Mouse (Mus musculus): ENCODE data around the gene Ffar3.
"Not testable (repeated sequence)": the region's sequence is repeated elsewhere in the genome, so short reads cannot be mapped to it uniquely, and the experiment has no call there.

Ffar3 gene

GRCm38 (mm10) chr7:30842092-30842491 lies 13.9 kb downstream of the Ffar3 start:
- DNase-seq: no peak

DNA sequence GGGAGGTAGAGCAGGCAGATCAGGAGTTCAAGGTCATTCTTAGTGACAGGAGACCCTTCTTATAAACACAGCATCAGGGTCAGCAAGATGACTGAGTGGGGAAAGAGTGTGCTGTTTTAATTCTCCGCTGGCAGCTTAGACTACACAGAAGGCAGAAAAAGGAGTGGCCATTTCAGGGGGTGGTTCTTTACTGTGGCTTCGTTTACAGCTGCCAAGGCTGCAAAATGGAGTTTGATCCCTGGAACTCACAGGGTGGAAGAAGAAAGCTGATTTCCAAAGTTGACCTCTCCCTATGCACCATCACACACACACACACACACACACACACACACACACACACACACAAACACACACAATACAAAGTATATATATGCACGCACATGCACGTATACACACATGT lies 14.6 kb downstream of the Ffar3 start:
- DNase-seq: no peak

GRCm38 (mm10) chr7:30840306-30840705 lies 15.7 kb downstream of the Ffar3 start:
- DNase-seq: no peak

DNA sequence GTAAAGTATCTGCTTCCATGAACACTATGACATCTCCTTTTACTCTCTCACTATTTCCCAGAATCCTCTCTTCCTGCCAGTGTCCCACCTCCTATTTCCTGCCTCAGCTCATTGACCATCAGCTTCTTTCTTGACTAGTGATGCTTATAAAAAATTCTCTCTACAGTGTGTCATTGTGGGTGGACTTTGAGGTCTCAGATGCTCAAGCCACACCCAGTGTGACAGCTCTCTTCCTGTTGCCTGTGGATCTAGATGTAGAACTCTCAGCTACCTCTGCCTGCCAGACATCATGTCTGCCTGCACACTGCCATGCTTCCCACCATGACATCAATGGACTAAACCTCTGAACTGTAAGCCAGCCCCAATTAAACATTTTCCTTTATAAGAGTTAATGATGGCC lies 18.7 kb downstream of the Ffar3 start:
- DNase-seq: no peak

DNA sequence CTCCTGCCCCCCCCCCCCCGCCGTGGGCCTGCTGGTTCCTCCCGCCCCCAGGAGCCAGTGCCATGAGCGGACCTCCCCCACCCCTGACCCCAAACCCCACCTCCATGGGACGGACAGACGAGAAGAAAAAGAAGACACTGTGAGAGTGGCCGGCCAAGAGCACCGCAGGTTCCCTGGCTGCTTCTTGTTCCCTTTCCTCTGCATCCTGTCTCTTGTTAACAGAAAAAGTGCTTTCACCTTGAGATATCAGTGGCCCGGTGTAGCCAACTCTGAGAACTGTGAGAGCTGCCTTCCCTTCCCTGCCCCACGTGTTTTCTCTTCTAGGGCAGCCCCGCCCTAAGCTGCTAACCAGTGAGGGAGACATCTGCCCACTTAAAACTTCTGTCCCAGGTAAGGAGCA lies 23.3 kb downstream of the Ffar3 start:
- DNase-seq: not testable (repeated sequence)

DNA sequence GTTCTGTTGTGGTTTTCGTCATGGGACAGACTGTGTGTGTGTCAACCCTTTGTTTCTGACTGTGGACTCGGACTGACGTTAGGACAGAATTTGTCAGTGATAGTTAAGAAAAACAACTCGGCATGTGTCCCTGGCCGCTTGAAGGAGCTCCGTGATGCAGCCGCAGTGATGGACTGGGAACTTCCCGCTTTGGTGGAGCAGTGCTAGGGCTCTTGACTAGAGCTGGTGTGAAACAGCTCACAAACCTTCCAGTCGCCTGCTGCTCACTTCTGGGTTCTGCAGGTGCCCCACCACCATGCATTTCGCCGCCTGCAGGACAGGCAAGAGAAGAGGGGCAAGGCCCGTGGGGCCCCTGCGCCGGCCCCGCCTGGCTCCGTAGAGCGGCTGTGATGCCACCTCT lies 23.7 kb downstream of the Ffar3 start:
- DNase-seq: no peak

- DNase-seq: no peak
Observed at GRCm38 (mm10) chr7:30829428-30829827, 26.6 kb downstream of the Ffar3 start.

DNA sequence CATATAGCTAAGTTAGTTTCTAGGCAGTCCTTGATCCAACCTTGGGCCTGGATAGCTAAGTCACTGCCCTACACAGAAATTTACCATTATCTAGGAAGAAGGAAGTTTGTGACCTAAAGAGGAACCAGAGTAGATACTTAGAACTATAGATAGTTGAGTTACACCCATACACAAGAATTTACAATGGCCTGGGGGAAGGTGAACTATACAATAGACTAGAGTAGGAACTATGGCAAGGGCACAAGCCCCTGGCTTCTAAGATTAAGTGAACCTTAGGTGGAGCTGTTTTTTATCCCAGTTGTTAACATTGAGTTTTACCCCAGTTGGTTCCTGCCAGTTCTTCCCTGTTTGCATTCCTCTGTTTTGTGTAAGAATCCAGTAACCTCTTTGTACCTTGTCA lies 27.1 kb downstream of the Ffar3 start:
- not testable (repeated sequence) for DNase-seq

- DNase-seq: no peak
Observed at GRCm38 (mm10) chr7:30826660-30827059, 29.3 kb downstream of the Ffar3 start.

GRCm38 (mm10) chr7:30824306-30824705 lies 31.7 kb downstream of the Ffar3 start:
- no peak for DNase-seq

GRCm38 (mm10) chr7:30823675-30824074 lies 32.3 kb downstream of the Ffar3 start, which contains the start of gene Ffar2:
TSS of gene Ffar2 (minus strand) at chr7:30823775.
- DNase-seq: peak; percentile 88

- DNase-seq: peak; percentile 92
Observed at GRCm38 (mm10) chr7:30821532-30821931, 34.4 kb downstream of the Ffar3 start.

- no peak for DNase-seq
Observed at GRCm38 (mm10) chr7:30820854-30821445, 35.0 kb downstream of the Ffar3 start.

DNA sequence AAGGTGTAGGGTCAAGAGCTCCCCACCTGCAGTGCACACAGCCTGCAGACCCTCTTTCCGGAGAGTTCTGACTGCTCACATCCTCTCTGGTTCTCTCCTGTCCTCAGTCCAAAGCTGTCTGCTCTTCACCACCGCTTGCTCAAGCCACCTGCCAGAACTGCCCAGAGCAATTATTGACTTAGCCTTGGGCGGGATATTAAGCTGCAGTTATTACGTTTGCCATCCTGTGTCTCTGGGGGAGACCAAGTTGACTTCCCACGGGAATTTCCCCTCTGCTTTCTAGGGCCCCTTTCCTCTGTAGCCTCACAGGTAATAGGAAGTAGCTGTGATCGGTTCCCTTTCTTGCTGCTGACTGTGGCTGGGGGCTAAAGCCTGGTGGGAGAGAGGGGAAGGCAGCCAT lies 35.8 kb downstream of the Ffar3 start:
- no peak for DNase-seq

DNA sequence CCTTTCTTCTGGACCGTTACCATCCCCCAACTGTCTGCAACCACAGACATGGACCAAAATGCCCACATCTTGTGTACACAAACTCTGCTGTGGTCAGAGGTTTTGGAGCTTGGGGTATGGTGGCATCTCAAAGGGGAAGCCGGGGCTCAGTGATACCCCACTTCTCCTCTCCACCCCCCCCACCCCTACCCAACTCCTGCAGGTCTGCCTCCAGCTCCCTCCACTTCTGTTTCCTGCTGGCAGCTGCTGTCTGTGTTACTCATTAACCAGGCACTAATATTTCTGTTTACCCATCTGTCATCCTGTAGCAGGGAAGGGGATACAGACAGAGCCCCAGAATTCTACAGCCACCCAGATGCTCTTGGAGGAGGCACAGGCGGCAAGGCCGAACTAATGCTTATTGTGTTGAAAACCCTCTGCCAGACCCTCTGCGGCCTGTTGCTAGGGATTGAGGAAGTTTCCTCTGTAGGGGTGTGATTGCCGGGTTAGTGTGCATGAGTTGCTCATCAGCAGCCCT lies 43.6 kb downstream of the Ffar3 start:
- DNase-seq: peak; percentile 75

GRCm38 (mm10) chr7:30811757-30812290 lies 44.2 kb downstream of the Ffar3 start:
- no peak for DNase-seq

DNA sequence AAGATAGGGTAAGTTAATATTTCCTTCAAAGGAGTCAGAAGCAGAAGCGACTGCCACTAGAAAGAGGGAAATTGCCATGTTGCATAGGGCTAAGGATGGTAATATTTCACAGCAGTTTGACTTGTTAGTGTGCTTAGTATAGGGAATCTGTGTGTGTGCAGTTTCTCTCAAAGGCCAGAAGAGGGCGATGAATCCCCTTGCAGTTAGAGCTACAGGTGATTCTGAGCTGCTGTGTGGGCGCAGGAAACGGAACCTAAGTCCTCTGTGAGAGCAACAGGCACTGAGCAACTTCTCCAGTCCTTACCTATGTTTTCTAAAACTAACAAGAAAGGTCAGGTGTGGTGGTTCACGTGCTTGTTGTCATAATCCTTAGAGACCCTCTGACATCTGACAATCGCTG lies 45.7 kb downstream of the Ffar3 start:
- no peak for DNase-seq

DNA sequence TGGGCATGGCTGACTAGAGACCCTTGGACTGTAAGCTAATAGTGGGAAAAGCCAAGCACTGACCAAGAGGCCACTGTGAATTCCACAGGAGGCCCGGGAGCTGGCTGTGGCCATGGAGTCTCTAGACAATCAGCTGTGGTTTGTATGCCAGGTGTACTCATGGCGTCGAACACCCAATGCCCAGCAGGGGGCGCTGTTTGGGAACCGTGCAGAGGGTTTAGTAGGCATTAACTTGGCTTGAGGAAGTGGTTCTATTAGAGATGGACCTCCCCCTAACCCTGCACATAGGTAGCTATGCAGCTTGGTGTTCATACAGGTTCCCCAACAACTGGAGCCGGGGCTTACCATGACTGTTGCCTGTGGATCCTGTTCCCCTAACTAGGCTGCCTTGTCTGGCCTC lies 50.1 kb downstream of the Ffar3 start:
- no peak for DNase-seq
